Mouse (Mus musculus) G1E (cell line): ENCODE data around the gene Dmrtc2. TPM values are rescaled to one million over a fixed set of nuclear protein-coding genes. Genes with fewer than 3 reads are reported as not detected.
A peak's percentile ranks its signal among the peaks of the same experiment; 100 is the strongest.
"Not testable (repeated sequence)": the region's sequence is repeated elsewhere in the genome, so short reads cannot be mapped to it uniquely, and the experiment has no call there.

Experiments used
- ATAC-seq: 2 replicates; pipeline ENCODE4 v1.8.0; 2016; ENCODE audit warnings: mild to moderate bottlenecking; ENCODE audit not compliant: insufficient number of reproducible peaks, poor library complexity, low FRiP score, severe bottlenecking; ENCODE audit errors: extremely low read depth
- DNase-seq: peaks from one replicate; pipeline ENCODE4 v3.0.0; 2012; ENCODE audit warnings: low spot score
- H3K27me3 ChIP-seq: 2 replicates; pipeline ENCODE4 v1.6.1; 2012; ENCODE audit warnings: mild to moderate bottlenecking, low read length, inconsistent platforms; ENCODE audit not compliant: insufficient read depth
- H3K36me3 ChIP-seq: replicated peaks from 2 replicates; pipeline ENCODE3; 2012; ENCODE audit warnings: mild to moderate bottlenecking, inconsistent platforms
- H3K4me1 ChIP-seq: 2 replicates; pipeline ENCODE4 v1.6.1; 2012; ENCODE audit warnings: low read depth, low read length, inconsistent platforms, mixed read lengths; ENCODE audit not compliant: insufficient read depth
- H3K4me3 ChIP-seq: 2 replicates; pipeline ENCODE4 v1.5.1; 2012; ENCODE audit warnings: low read depth, mild to moderate bottlenecking, inconsistent platforms, low read length, moderate library complexity, mixed read lengths
- H3K9me3 ChIP-seq: replicated peaks from 2 replicates; pipeline ENCODE4 v1.6.1; 2012; ENCODE audit warnings: inconsistent platforms
- CTCF ChIP-seq: IDR thresholded peaks from 2 replicates; pipeline ENCODE4 v1.5.1; 2012; ENCODE audit warnings: low read depth, low read length, inconsistent platforms, mixed read lengths
- GATA1 ChIP-seq: IDR thresholded peaks from 2 replicates; pipeline ENCODE4 v1.6.1; 2012; ENCODE audit warnings: borderline replicate concordance, low read length, inconsistent platforms, mixed read lengths
- GATA2 ChIP-seq: IDR thresholded peaks from 2 replicates; pipeline ENCODE4 v1.6.1; 2012; ENCODE audit warnings: low read depth, low read length, inconsistent platforms, borderline replicate concordance
- POLR2AphosphoS5 ChIP-seq: IDR thresholded peaks from 2 replicates; pipeline ENCODE4 v1.6.1; 2012; ENCODE audit warnings: low read depth, low read length, inconsistent platforms; ENCODE audit not compliant: insufficient replicate concordance
- TAL1 ChIP-seq: conservative IDR thresholded peaks from 2 replicates; pipeline ENCODE4 v1.6.1; 2012; ENCODE audit warnings: low read depth, low read length, inconsistent platforms, mixed read lengths
- polyA plus RNA-seq: library from polyadenylated mRNA; stranded (reverse); fragments of >175 nt; gene quantifications from 2 replicates; pipeline ENCODE4 v1.2.3, GENCODE M21; 2012
- total RNA-seq, 2 experiments: library from RNA; stranded (forward) in 1 of 2; stranded (reverse) in 1 of 2; fragments of 200-1000 nt in 1 of 2; fragments of >200 nt in 1 of 2; fragmentation: Nextera tagmentation in 1 of 2; gene quantifications; 2 replicates each; pipeline ENCODE4 v1.2.3; 2014 to 2017

The Dmrtc2 gene
- total and polyA plus RNA-seq, 3 experiments: not detected

- TF ChIP-seq TAL1: no peak
- TF ChIP-seq POLR2AphosphoS5: no peak
- no peak for TF ChIP-seq GATA1
- TF ChIP-seq CTCF: no peak
- no peak for TF ChIP-seq GATA2
- Histone ChIP-seq H3K4me1 (peaks cover 62% of the 10 kb centered on the region), H3K36me3 (peaks cover 69% of the 10 kb centered on the region), H3K4me3 (peak overlapping the region; percentile 97), H3K9me3 (no peaks in the 10 kb centered on the region), H3K27me3 (0 out of 2 replicates have a peak, but pooled peaks cover 4% of the 10 kb centered on the region)
- ATAC-seq (no peak), DNase-seq (no peak)
These were observed 17.2 kb downstream of the Dmrtc2 start for GRCm38 (mm10) chr7:24887096-24887495.

- no peak for TF ChIP-seq GATA2
- no peak for TF ChIP-seq CTCF
- TF ChIP-seq GATA1: no peak
- no peak for TF ChIP-seq POLR2AphosphoS5
- TF ChIP-seq TAL1: no peak
- Histone ChIP-seq H3K36me3 (peaks cover 69% of the 10 kb centered on the region), H3K4me1 (peaks cover 52% of the 10 kb centered on the region), H3K4me3 (no peak overlapping the region), H3K9me3 (no peaks in the 10 kb centered on the region), H3K27me3 (no peaks in the 10 kb centered on the region)
- no peak for DNase-seq
- ATAC-seq: no peak
These were observed 19.8 kb downstream of the Dmrtc2 start for GRCm38 (mm10) chr7:24889431-24890220.

GRCm38 (mm10) chr7:24890281-24891216 is 20.7 kb downstream of the Dmrtc2 start:
- ATAC-seq (peak; percentile 31; the same call in 1 of the 2 replicates), DNase-seq (peak; percentile 57)
- TF ChIP-seq CTCF (peak; percentile 98), GATA2 (no peak), POLR2AphosphoS5 (peak; percentile 84; the same call in 1 of the 2 replicates)
- Histone ChIP-seq H3K4me3 (no peak overlapping the region), H3K4me1 (peaks cover 52% of the 10 kb centered on the region), H3K9me3 (no peaks in the 10 kb centered on the region), H3K36me3 (peaks cover 61% of the 10 kb centered on the region), H3K27me3 (no peaks in the 10 kb centered on the region)

GRCm38 (mm10) chr7:24891241-24892124 is 21.6 kb downstream of the Dmrtc2 start:
- TF ChIP-seq GATA2 (no peak), CTCF (no peak), GATA1 (no peak), POLR2AphosphoS5 (no peak), TAL1 (no peak)
- DNase-seq (no peak), ATAC-seq (no peak)
- Histone ChIP-seq H3K27me3 (no peaks in the 10 kb centered on the region), H3K9me3 (no peaks in the 10 kb centered on the region), H3K36me3 (peaks cover 51% of the 10 kb centered on the region), H3K4me1 (peaks cover 47% of the 10 kb centered on the region), H3K4me3 (no peak overlapping the region)

GRCm38 (mm10) chr7:24892125-24892583 is 22.3 kb downstream of the Dmrtc2 start:
- Histone ChIP-seq H3K9me3 (no peaks in the 10 kb centered on the region), H3K27me3 (peaks cover under 1% of the 10 kb centered on the region; the same call in 1 of the 2 replicates), H3K4me1 (peaks cover 41% of the 10 kb centered on the region), H3K4me3 (no peak overlapping the region), H3K36me3 (peaks cover 44% of the 10 kb centered on the region)
- ATAC-seq (no peak), DNase-seq (no peak)
- TF ChIP-seq CTCF: no peak
- TF ChIP-seq POLR2AphosphoS5: peak; percentile 90; the same call in 1 of the 2 replicates

GRCm38 (mm10) chr7:24895749-24896148 is 25.9 kb downstream of the Dmrtc2 start:
- H3K9me3 ChIP-seq, H3K36me3 ChIP-seq, ATAC-seq, H3K4me3 ChIP-seq, H3K27me3 ChIP-seq, DNase-seq: not testable (repeated sequence)
- peaks cover 19% of the 10 kb centered on the region for H3K4me1 ChIP-seq
